Mouse (Mus musculus): ENCODE data around the gene Tma7. TPM values are rescaled to one million over a fixed set of nuclear protein-coding genes. Genes with fewer than 3 reads are reported as not detected.

Gene Tma7
- polyA plus RNA-seq (2012; rRNA removed): 13.4 and 19.0 TPM in 2 replicates

DNA sequence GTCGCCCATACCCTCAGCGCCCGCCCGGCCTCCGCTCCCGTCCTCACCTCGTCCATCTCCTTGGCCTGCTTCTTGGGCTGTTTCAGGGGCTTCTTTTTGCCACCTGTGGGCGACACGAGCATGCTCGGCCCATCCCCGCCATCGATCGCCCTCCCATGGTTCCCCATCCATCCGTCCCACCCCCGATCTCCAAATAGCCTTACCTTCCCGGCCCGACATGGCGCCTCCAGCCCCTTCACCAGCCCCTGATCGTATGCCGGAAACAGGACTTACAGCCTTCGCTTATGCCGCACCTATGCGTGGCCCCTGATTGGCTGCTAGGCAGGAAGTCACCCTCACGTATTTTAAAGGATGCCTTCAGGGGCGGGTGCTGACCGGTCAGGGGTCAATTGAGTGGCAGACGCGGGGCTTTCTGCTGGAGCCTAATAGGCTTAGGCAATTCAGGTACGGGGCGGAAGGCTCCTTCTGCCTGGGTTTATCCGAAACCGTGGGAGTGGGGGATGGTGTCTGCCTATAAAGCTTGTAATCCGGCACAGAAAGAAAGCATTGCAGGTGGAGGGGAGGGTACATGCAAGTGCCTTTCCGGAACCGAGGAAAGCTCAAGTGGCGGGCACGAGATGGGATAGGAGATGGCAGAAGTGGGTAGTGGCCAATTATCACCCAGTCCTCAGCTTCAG, at the start of gene Tma7, which contains the start of gene Ccdc51:
Gene Tma7, minus strand, starts transcription at position 464 of the 677 bp plus-strand sequence.
Gene Ccdc51, plus strand, starts transcription at position 370 of the 677 bp plus-strand sequence.
- peak; percentile 83; the same call in 1 of the 2 replicates for TF ChIP-seq POLR2A (IDR thresholded peaks at IDR 0.05; ENCODE audit: borderline replicate concordance, extremely low read depth, low read depth, low read length)
- TF ChIP-seq CTCF (IDR thresholded peaks at IDR 0.05; ENCODE audit: insufficient read depth, low read length): no peak
- peaks cover 2% of the 10 kb centered on the region; the same call in 1 of the 2 replicates for H3K4me1 ChIP-seq (ENCODE audit: control insufficient read depth, insufficient read depth, low read length)
- H3K4me3 ChIP-seq (replicated peaks; ENCODE audit: extremely low read depth, low read depth, low read length): peak within 1 kb of the TSS; percentile 72
- peak; percentile 82 for DNase-seq
- WGBS: 1% methylated on average over 37 of the region's 37 CpGs

DNA sequence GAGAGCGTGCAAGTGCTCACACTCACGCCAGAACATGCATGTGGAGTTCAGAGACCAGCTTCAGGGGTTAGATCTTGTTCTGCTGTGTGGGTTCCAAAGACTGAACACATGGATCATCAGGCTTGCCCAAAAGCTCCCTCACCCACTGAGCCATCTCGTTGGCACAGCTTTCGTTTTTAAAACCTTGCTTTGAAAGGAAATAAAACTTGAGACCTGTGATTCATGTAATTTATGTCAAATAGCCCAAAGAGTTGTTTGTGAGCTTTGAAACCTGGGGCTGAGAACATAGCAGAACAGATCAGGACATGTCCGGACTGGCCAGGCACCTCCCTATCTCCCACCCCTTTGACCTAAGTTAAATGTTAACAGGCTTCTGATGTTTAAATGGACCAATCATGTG, 47.7 kb upstream of the Tma7 start:
- DNase-seq: no peak
- Histone ChIP-seq H3K4me3 (replicated peaks; ENCODE audit: extremely low read depth, low read depth, low read length) (no peak overlapping the region), H3K4me1 (ENCODE audit: control insufficient read depth, insufficient read depth, low read length) (no peaks in the 10 kb centered on the region)
- TF ChIP-seq POLR2A (IDR thresholded peaks at IDR 0.05; ENCODE audit: borderline replicate concordance, extremely low read depth, low read depth, low read length) (no peak), CTCF (IDR thresholded peaks at IDR 0.05; ENCODE audit: insufficient read depth, low read length) (no peak)
- WGBS: 84% methylated on average over 5 of the region's 5 CpGs

DNA sequence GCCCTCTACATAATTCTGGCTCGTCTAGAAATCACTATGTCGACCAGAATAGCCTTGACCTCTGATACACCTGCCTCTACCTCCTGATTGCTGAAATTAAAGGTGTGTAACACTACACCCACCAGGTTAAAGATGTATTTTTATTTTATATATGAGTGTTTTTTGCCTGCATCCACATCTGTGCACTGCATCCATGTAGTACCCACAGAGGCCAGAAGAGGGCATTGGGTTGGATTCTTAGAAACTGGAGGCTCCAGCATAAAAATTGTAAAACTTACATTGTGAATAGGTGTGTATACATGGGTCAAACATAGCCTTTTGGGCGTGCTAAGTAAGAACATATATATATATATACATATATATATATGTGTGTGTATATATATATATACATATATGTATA, 45.8 kb upstream of the Tma7 start:
- 40% methylated on average over 3 of the region's 3 CpGs for WGBS
- DNase-seq: no peak
- H3K4me1 ChIP-seq (ENCODE audit: control insufficient read depth, insufficient read depth, low read length): no peaks in the 10 kb centered on the region
- no peak overlapping the region for H3K4me3 ChIP-seq (replicated peaks; ENCODE audit: extremely low read depth, low read depth, low read length)
- TF ChIP-seq POLR2A (IDR thresholded peaks at IDR 0.05; ENCODE audit: borderline replicate concordance, extremely low read depth, low read depth, low read length) (no peak), CTCF (IDR thresholded peaks at IDR 0.05; ENCODE audit: insufficient read depth, low read length) (no peak; the same call in 1 of the 2 replicates)

GRCm38 (mm10) chr9:109127076-109127475, 44.7 kb upstream of the Tma7 start:
- H3K4me1 ChIP-seq (ENCODE audit: control insufficient read depth, insufficient read depth, low read length): no peaks in the 10 kb centered on the region
- 67% methylated on average over 4 of the region's 4 CpGs for WGBS
- TF ChIP-seq POLR2A (IDR thresholded peaks at IDR 0.05; ENCODE audit: borderline replicate concordance, extremely low read depth, low read depth, low read length) (no peak), CTCF (IDR thresholded peaks at IDR 0.05; ENCODE audit: insufficient read depth, low read length) (no peak)
- no peak overlapping the region for H3K4me3 ChIP-seq (replicated peaks; ENCODE audit: extremely low read depth, low read depth, low read length)
- DNase-seq: no peak

GRCm38 (mm10) chr9:109125481-109125880, 43.1 kb upstream of the Tma7 start:
- 67% methylated on average over 3 of the region's 3 CpGs for WGBS
- no peak for TF ChIP-seq POLR2A (IDR thresholded peaks at IDR 0.05; ENCODE audit: borderline replicate concordance, extremely low read depth, low read depth, low read length)
- no peaks in the 10 kb centered on the region for H3K4me1 ChIP-seq (ENCODE audit: control insufficient read depth, insufficient read depth, low read length)
- no peak for DNase-seq
- H3K4me3 ChIP-seq (replicated peaks; ENCODE audit: extremely low read depth, low read depth, low read length): no peak overlapping the region

DNA sequence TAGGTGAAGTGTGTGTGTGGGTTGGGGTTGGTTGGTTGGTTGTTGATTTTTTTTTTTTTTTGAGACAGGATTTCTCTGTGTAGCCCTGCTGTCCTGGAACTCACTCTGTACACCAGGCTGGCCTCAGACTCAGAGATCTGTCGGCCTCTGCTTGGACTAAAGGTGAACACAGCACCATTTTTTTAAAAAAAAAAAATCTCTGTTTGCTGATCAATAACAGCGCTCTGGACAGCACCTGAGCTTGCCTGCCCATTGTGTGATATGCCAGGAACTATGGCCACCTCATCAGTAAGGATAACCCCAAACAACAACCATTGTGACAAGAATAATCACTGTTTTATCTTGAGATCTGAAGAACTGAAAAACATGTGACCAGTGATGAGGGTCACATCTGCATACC, 42.7 kb upstream of the Tma7 start:
- TF ChIP-seq CTCF (IDR thresholded peaks at IDR 0.05; ENCODE audit: insufficient read depth, low read length) (no peak), POLR2A (IDR thresholded peaks at IDR 0.05; ENCODE audit: borderline replicate concordance, extremely low read depth, low read depth, low read length) (no peak)
- no peak overlapping the region for H3K4me3 ChIP-seq (replicated peaks; ENCODE audit: extremely low read depth, low read depth, low read length)
- 72% methylated on average over 2 of the region's 2 CpGs for WGBS
- H3K4me1 ChIP-seq (ENCODE audit: control insufficient read depth, insufficient read depth, low read length): no peaks in the 10 kb centered on the region
- DNase-seq: no peak

DNA sequence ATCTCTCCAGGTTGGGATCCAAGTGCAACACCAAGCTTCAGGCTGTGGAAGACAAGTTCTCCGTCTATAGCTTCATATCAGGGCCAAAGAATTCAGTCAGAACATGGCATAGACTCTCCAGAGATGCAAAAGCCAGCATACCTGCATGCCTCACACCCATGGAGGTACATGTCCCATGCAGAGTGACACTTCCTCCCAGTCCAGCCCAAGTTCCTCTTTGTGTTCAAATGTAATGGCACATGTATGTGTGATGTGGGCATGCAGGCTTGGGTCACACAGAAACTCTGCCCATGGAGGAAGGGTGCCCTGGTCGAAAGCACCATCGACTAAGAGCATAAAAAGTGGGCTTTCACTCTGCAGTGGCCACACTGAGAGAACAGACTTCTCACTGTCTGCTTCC, 41.8 kb upstream of the Tma7 start:
- 80% methylated on average over 3 of the region's 3 CpGs for WGBS
- no peak for TF ChIP-seq POLR2A (IDR thresholded peaks at IDR 0.05; ENCODE audit: borderline replicate concordance, extremely low read depth, low read depth, low read length)
- no peak for TF ChIP-seq CTCF (IDR thresholded peaks at IDR 0.05; ENCODE audit: insufficient read depth, low read length)
- peaks cover 3% of the 10 kb centered on the region for H3K4me1 ChIP-seq (ENCODE audit: control insufficient read depth, insufficient read depth, low read length)
- H3K4me3 ChIP-seq (replicated peaks; ENCODE audit: extremely low read depth, low read depth, low read length): no peak overlapping the region
- DNase-seq: no peak

DNA sequence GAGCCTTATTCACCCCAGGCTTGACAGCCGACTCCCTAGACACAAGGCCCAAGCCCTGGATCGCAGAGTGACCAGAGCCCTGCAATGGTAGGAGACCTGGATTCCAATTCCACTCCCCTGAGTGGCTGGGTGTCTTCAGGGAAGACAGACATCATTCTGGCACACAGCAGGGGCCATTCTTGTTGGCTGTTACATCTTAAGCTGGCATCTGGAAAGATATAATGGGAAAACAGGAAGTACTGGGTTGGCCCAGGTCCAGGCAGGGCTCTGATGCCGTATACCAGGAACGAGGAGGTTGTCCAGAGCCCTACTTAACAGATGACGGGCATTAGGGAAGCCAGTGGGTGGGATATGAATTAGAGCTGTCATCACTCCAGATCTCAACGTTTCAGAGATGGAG, 40.9 kb upstream of the Tma7 start:
- Histone ChIP-seq H3K4me3 (replicated peaks; ENCODE audit: extremely low read depth, low read depth, low read length) (no peak overlapping the region), H3K4me1 (ENCODE audit: control insufficient read depth, insufficient read depth, low read length) (peaks cover 3% of the 10 kb centered on the region)
- peak; percentile 14 for DNase-seq
- no peak for TF ChIP-seq POLR2A (IDR thresholded peaks at IDR 0.05; ENCODE audit: borderline replicate concordance, extremely low read depth, low read depth, low read length)
- TF ChIP-seq CTCF (IDR thresholded peaks at IDR 0.05; ENCODE audit: insufficient read depth, low read length): no peak
- 26% methylated on average over 6 of the region's 6 CpGs for WGBS

DNA sequence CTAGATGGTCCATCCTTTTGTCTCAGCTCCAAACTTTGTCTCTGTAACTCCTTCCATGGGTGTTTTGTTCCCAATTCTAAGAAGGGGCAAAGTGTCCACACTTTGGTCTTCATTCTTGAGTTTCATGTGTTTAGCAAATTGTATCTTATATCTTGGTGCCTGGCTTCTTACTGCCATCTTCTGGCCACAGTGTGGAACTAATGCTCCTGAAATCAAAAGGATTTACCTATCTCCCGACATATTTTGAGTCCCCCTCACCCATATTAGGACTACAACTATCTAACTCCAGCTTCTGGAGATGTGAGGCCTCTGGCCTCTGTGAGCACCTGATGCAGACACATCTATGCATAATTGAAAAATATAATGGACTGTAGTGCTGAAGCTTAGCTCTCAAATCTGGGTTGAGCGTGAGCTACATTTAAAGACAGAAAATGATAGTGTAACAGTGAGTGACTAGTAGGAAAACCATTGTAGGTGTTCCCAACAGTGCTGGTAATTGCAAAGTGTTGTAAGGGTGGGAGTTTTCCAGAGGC, 40.2 kb upstream of the Tma7 start:
- DNase-seq: peak; percentile 24
- WGBS: 41% methylated on average over 2 of the region's 2 CpGs
- H3K4me1 ChIP-seq (ENCODE audit: control insufficient read depth, insufficient read depth, low read length): peaks cover 5% of the 10 kb centered on the region
- TF ChIP-seq POLR2A (IDR thresholded peaks at IDR 0.05; ENCODE audit: borderline replicate concordance, extremely low read depth, low read depth, low read length) (no peak), CTCF (IDR thresholded peaks at IDR 0.05; ENCODE audit: insufficient read depth, low read length) (peak; percentile 22; the same call in 1 of the 2 replicates)
- no peak overlapping the region for H3K4me3 ChIP-seq (replicated peaks; ENCODE audit: extremely low read depth, low read depth, low read length)

- peaks cover 5% of the 10 kb centered on the region for H3K4me1 ChIP-seq (ENCODE audit: control insufficient read depth, insufficient read depth, low read length)
- no peak for TF ChIP-seq POLR2A (IDR thresholded peaks at IDR 0.05; ENCODE audit: borderline replicate concordance, extremely low read depth, low read depth, low read length)
- no peak for TF ChIP-seq CTCF (IDR thresholded peaks at IDR 0.05; ENCODE audit: insufficient read depth, low read length)
- 82% methylated on average over 6 of the region's 6 CpGs for WGBS
These were observed 38.6 kb upstream of the Tma7 start for GRCm38 (mm10) chr9:109120956-109121355.

More at GRCm38 (mm10) chr9:109120956-109121355, 38.6 kb upstream of the Tma7 start:
- H3K4me3 ChIP-seq (replicated peaks; ENCODE audit: extremely low read depth, low read depth, low read length): no peak overlapping the region
- DNase-seq: no peak

Measured in lung, adult 2 months (tissue).